ENCODE assay signal across 29 mouse cellular contexts in the genomic region with DNA sequence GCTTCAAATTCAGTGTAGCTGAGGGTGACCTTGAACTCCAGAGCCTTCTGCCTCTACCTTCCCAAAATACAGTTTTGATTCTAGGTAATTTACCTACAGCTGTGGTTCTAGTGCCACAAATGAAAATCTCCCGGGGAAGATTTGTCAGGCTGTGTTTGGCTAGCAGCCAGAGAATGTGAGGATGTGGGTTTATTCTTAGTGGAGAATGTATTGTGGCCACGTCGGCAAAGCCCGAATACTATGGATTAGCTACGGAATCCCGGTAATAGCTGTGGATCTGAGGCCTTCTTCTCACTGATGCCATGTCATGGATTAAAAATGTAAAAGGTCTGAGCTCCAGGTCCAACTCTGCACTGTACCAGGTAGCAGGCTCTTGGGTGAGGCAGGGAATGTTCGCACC. TPM values are rescaled to one million over a fixed set of nuclear protein-coding genes. Genes with fewer than 3 reads are reported as not detected.
DNase-seq lines count a peak whose midpoint lies in the region; ATAC-seq and TF ChIP-seq lines count a peak whose summit lies in the region.
"Had no signal": no experiment of that assay in that cellular context is flagged by ENCODE, and none has a peak within 500 bp of the region (broad histone marks: within the 10 kb centered on the region; RNA-seq: fewer than 3 reads in every experiment).

No protein-coding gene starts in this region.

- no peaks in the 10 kb centered on the region for H3K9me3 ChIP-seq in forebrain, embryonic 14.5 days (replicated peaks; ENCODE audit: control insufficient read depth, low read length)
- no peaks in the 10 kb centered on the region for H3K9me3 ChIP-seq in forebrain, embryonic 11.5 days (ENCODE audit: control insufficient read depth, low read length)
- H3K9me3 ChIP-seq in midbrain, embryonic 14.5 days (ENCODE audit: control insufficient read depth, low read length): no peaks in the 10 kb centered on the region
- no peaks in the 10 kb centered on the region for H3K9me3 ChIP-seq in midbrain, embryonic 10.5 days (replicated peaks)
- H3K9me3 ChIP-seq: embryonic facial prominence, embryonic 12.5 days; forebrain, embryonic 13.5 days; heart, embryonic 12.5 days had no signal

- no peaks in the 10 kb centered on the region for H3K4me1 ChIP-seq in forebrain, embryonic 14.5 days (ENCODE audit: control insufficient read depth, insufficient read depth, low read length)
- H3K4me1 ChIP-seq in forebrain, embryonic 11.5 days (replicated peaks; ENCODE audit: control insufficient read depth, insufficient read depth, low read length): no peaks in the 10 kb centered on the region
- H3K4me1 ChIP-seq in midbrain, embryonic 14.5 days (ENCODE audit: control insufficient read depth, insufficient read depth, low read length): 0 out of 2 replicates have a peak, but pooled peaks cover 3% of the 10 kb centered on the region
- H3K4me1 ChIP-seq in midbrain, embryonic 10.5 days: peaks cover 7% of the 10 kb centered on the region
- H3K4me1 ChIP-seq: embryonic facial prominence, embryonic 12.5 days; forebrain, embryonic 13.5 days had no signal

- no peak for ATAC-seq in forebrain, embryonic 14.5 days
- no peak for ATAC-seq in forebrain, embryonic 11.5 days (replicated peaks; ENCODE audit: low FRiP score)
- ATAC-seq in midbrain, embryonic 14.5 days (ENCODE audit: low FRiP score, low TSS enrichment): no peak
- peak; percentile 72 for ATAC-seq in Patski
- ATAC-seq: activated CD4-positive, CD25-positive, alpha-beta regulatory T cell, adult 4 months; CD4-positive, CD25-positive, alpha-beta regulatory T cell, adult 4 months; forebrain, embryonic 13.5 days; forebrain, postnatal 0 days; hindbrain, postnatal 0 days; inflammation-experienced regulatory T-cells, adult 6 months; intestine, embryonic 16.5 days had no signal

- peak; percentile 31 for DNase-seq in forebrain, embryonic 14.5 days (ENCODE audit: low spot score)
- DNase-seq in forebrain, embryonic 11.5 days (ENCODE audit: low spot score): no peak
- DNase-seq in midbrain, embryonic 14.5 days: peak; percentile 53
- no peak for DNase-seq in midbrain, embryonic 10.5 days (ENCODE audit: low spot score)
- DNase-seq in Patski (ENCODE audit: low read depth, low spot score): no peak
- no peak for DNase-seq in left cerebral cortex, postnatal 36 days (ENCODE audit: low spot score in 2 of 2)
- DNase-seq: adrenal gland, adult 8-10 months; adrenal gland, postnatal 25 days; cerebellum, adult 11-12 months; cerebellum, adult 8-10 months; cerebellum, postnatal 10 days; cerebellum, postnatal 36 days; forebrain, postnatal 0 days; gastrocnemius, adult 2 months; gastrocnemius, postnatal 14 days; heart, adult 11 months; heart, postnatal 14 days; heart, postnatal 4 days had no signal

- H3K27me3 ChIP-seq in forebrain, embryonic 14.5 days (replicated peaks; ENCODE audit: control insufficient read depth, insufficient read depth, low read length): no peaks in the 10 kb centered on the region
- H3K27me3 ChIP-seq in forebrain, embryonic 11.5 days (ENCODE audit: control insufficient read depth, insufficient read depth, low read length): no peaks in the 10 kb centered on the region
- no peaks in the 10 kb centered on the region for H3K27me3 ChIP-seq in midbrain, embryonic 14.5 days (ENCODE audit: control insufficient read depth, insufficient read depth, low read length)
- H3K27me3 ChIP-seq in midbrain, embryonic 10.5 days (ENCODE audit: low read depth, poor library complexity, severe bottlenecking): no peaks in the 10 kb centered on the region
- H3K27me3 ChIP-seq in Patski: no peaks in the 10 kb centered on the region
- H3K27me3 ChIP-seq: embryonic facial prominence, embryonic 12.5 days; forebrain, embryonic 13.5 days; heart, embryonic 12.5 days had no signal

- intact Hi-C loops in left cerebral cortex, postnatal 36 days (cut with DNase I): no loop called here

- in situ Hi-C loops in Patski (cut with MboI; ENCODE audit: low pct_unique_long_range_greater_than_20kb): loop anchor here (5.0 kb wide), 1 partner anchor 38 kb away; no protein-coding TSS in a partner anchor

- POLR2A ChIA-PET in Patski (lab: Charles Lee): interaction anchor here (0.7 to 1.0 kb wide), 2 partner anchors 54 to 152 kb away, joined by 4 read pairs; no protein-coding TSS in a partner anchor

- H3K36me3 ChIP-seq in forebrain, embryonic 14.5 days (ENCODE audit: control insufficient read depth, insufficient read depth, low read length): no peaks in the 10 kb centered on the region
- no peaks in the 10 kb centered on the region for H3K36me3 ChIP-seq in forebrain, embryonic 11.5 days (ENCODE audit: control insufficient read depth, insufficient read depth, low read length)
- H3K36me3 ChIP-seq in midbrain, embryonic 14.5 days (ENCODE audit: control insufficient read depth, insufficient read depth, low read length): no peaks in the 10 kb centered on the region
- H3K36me3 ChIP-seq in midbrain, embryonic 10.5 days: no peaks in the 10 kb centered on the region
- H3K36me3 ChIP-seq: embryonic facial prominence, embryonic 12.5 days; heart, embryonic 12.5 days had no signal

- no peak overlapping the region for H3K27ac ChIP-seq in forebrain, embryonic 14.5 days (ENCODE audit: low read depth, low read length)
- H3K27ac ChIP-seq in forebrain, embryonic 11.5 days (ENCODE audit: low read depth, low read length): no peak overlapping the region
- H3K27ac ChIP-seq in midbrain, embryonic 14.5 days (replicated peaks; ENCODE audit: low read depth, low read length): no peak overlapping the region
- no peak overlapping the region for H3K27ac ChIP-seq in midbrain, embryonic 10.5 days (replicated peaks)
- H3K27ac ChIP-seq: embryonic facial prominence, embryonic 12.5 days; forebrain, embryonic 13.5 days; gastrocnemius, adult 2 months; hindbrain, embryonic 14.5 days; hindbrain, postnatal 0 days had no signal

- no peak overlapping the region for H3K4me2 ChIP-seq in forebrain, embryonic 14.5 days (ENCODE audit: low read length)
- no peak overlapping the region for H3K4me2 ChIP-seq in forebrain, embryonic 11.5 days (ENCODE audit: low read depth, low read length, severe bottlenecking)
- no peak overlapping the region for H3K4me2 ChIP-seq in midbrain, embryonic 14.5 days (ENCODE audit: low read length)
- H3K4me2 ChIP-seq: embryonic facial prominence, embryonic 12.5 days; forebrain, embryonic 13.5 days; heart, embryonic 12.5 days; hindbrain, embryonic 14.5 days had no signal

- no peak overlapping the region for H3K4me3 ChIP-seq in forebrain, embryonic 14.5 days (ENCODE audit: low read depth, low read length)
- no peak overlapping the region for H3K4me3 ChIP-seq in forebrain, embryonic 11.5 days (ENCODE audit: low read depth, low read length)
- H3K4me3 ChIP-seq in midbrain, embryonic 14.5 days (replicated peaks; ENCODE audit: low read depth, low read length): no peak overlapping the region
- no peak overlapping the region for H3K4me3 ChIP-seq in midbrain, embryonic 10.5 days
- H3K4me3 ChIP-seq: embryonic facial prominence, embryonic 12.5 days; erythroblast, embryonic 14.5 days; forebrain, embryonic 13.5 days; gastrocnemius, adult 2 months; heart, embryonic 12.5 days had no signal

- TF ChIP-seq CTCF in Patski (IDR thresholded peaks at IDR 0.05): no peak

- 57% methylated on average over 7 of the region's 7 CpGs for WGBS in forebrain, embryonic 14.5 days
- WGBS in forebrain, embryonic 11.5 days: 86% methylated on average over 7 of the region's 7 CpGs
- WGBS in midbrain, embryonic 14.5 days: 45% methylated on average over 7 of the region's 7 CpGs
- WGBS in midbrain, embryonic 10.5 days: 91% methylated on average over 7 of the region's 7 CpGs

- CTCF ChIA-PET in Patski (lab: Charles Lee): no interaction called here

- H3K9ac ChIP-seq in forebrain, embryonic 14.5 days (ENCODE audit: low read length): no peak overlapping the region
- H3K9ac ChIP-seq in forebrain, embryonic 11.5 days (ENCODE audit: low read length): no peak overlapping the region
- H3K9ac ChIP-seq in midbrain, embryonic 14.5 days (replicated peaks; ENCODE audit: low read length): no peak overlapping the region
- H3K9ac ChIP-seq: embryonic facial prominence, embryonic 12.5 days; forebrain, embryonic 13.5 days; forebrain, postnatal 0 days; heart, embryonic 12.5 days; hindbrain, embryonic 14.5 days had no signal

RNA-seq across cellular contexts. Expression of a gene that starts 45.3 kb away (rescaled TPM):
- 12.6 and 14.3 TPM in 2 replicates for polyA plus RNA-seq in forebrain, embryonic 14.5 days (2014; fragmentation: Nextera tagmentation; extraction: Ambion mirVana)
- 18.1 and 19.8 TPM in 2 replicates for polyA plus RNA-seq in forebrain, embryonic 11.5 days (2014; fragmentation: Nextera tagmentation; extraction: Ambion mirVana)
- polyA plus RNA-seq in midbrain, embryonic 14.5 days (2014; fragmentation: Nextera tagmentation; extraction: Ambion mirVana): 7.1 and 11.7 TPM in 2 replicates
- polyA plus RNA-seq in midbrain, embryonic 10.5 days (2016; fragmentation: Nextera tagmentation; extraction: Ambion mirVana): 10.1 and 13.6 TPM in 2 replicates
- polyA plus RNA-seq in Patski (2021): 23.3 TPM
- total RNA-seq in left cerebral cortex, postnatal 36 days (2021): 100 to 1,000 TPM in 1 of 2 experiments, 10 to 100 TPM in 1; 92.8 to 104 TPM
- total RNA-seq: MEL had no signal

Comparison
In these comparisons a context has a peak if more than half of its experiments do, and no peak if none do; other contexts are left out.
1. DNase-seq: peak in forebrain, embryonic 14.5 days (single experiment) and midbrain, embryonic 14.5 days (single experiment); none in forebrain, embryonic 11.5 days (single experiment), midbrain, embryonic 10.5 days (single experiment), Patski (single experiment) and left cerebral cortex, postnatal 36 days (0 of 2).